Mouse (Mus musculus) liver, embryonic 14.5 days (tissue): Measurements from ENCODE around the gene Habp4. TPM values are rescaled to one million over a fixed set of nuclear protein-coding genes. Genes with fewer than 3 reads are reported as not detected.

Source experiments
- ATAC-seq: fragments of 200-750 bp; cut with Nextera tagmentation; 2 replicates; pipeline ENCODE4 v1.8.0; 2017; ENCODE audit warnings: moderate number of reproducible peaks, mild to moderate bottlenecking, moderate library complexity; ENCODE audit not compliant: insufficient read depth
- DNase-seq, 3 experiments: peaks; one replicate each; pipeline ENCODE4 v3.0.0-alpha.2; 2012 to 2013; ENCODE audit warnings: low read depth in 3 of 3, low spot score in 3 of 3
- H3K27ac ChIP-seq: fragments of 300-500 bp; sonication (generic); 2 replicates; pipeline ENCODE4 v1.5.1; 2014; ENCODE audit warnings: moderate library complexity, mild to moderate bottlenecking, control low read depth, inconsistent platforms
- H3K27me3 ChIP-seq: fragments of 300-500 bp; sonication (generic); 2 replicates; pipeline ENCODE4 v1.6.1; 2014; ENCODE audit warnings: mild to moderate bottlenecking, low read length, moderate library complexity; ENCODE audit not compliant: control insufficient read depth, insufficient read depth
- H3K36me3 ChIP-seq: fragments of 300-500 bp; sonication (generic); replicated peaks from 2 replicates; pipeline ENCODE4 v1.6.1; 2014; ENCODE audit warnings: low read depth; ENCODE audit not compliant: control insufficient read depth, insufficient read depth
- H3K4me1 ChIP-seq, 2 experiments: fragments of 200-500 bp in 1 of 2; fragments of 300-500 bp in 1 of 2; sonication (generic) in 1 of 2; replicated peaks; 2 replicates each; pipeline ENCODE4 v1.6.1; 2012 to 2014; ENCODE audit warnings: antibody characterized with exemption in 1 of 2, inconsistent platforms in 1 of 2, low read length in 1 of 2; ENCODE audit not compliant: control insufficient read depth in 2 of 2, insufficient read depth in 2 of 2
- H3K4me2 ChIP-seq: fragments of 300-500 bp; sonication (generic); 2 replicates; pipeline ENCODE4 v1.6.1; 2014; ENCODE audit warnings: low read depth, mild to moderate bottlenecking, control low read depth, moderate library complexity
- H3K4me3 ChIP-seq, 2 experiments: fragments of 200-500 bp in 1 of 2; fragments of 300-500 bp in 1 of 2; sonication (generic) in 1 of 2; 2 replicates each; pipeline ENCODE4 v1.5.1; 2012 to 2014; ENCODE audit warnings: low read depth in 2 of 2, low read length in 2 of 2, mild to moderate bottlenecking in 2 of 2, control low read depth in 1 of 2, inconsistent platforms in 1 of 2, moderate library complexity in 1 of 2; ENCODE audit not compliant: insufficient read depth in 1 of 2
- H3K9ac ChIP-seq: fragments of 300-500 bp; sonication (generic); replicated peaks from 2 replicates; pipeline ENCODE4 v1.6.1; 2014; ENCODE audit warnings: mild to moderate bottlenecking, control low read depth, moderate library complexity
- H3K9me3 ChIP-seq: fragments of 300-500 bp; sonication (generic); 2 replicates; pipeline ENCODE4 v1.6.1; 2016; ENCODE audit warnings: low read length, mixed read lengths; ENCODE audit not compliant: control insufficient read depth
- CTCF ChIP-seq: IDR thresholded peaks from 2 replicates; pipeline ENCODE4 v1.5.1; 2016; ENCODE audit warnings: antibody characterized with exemption, low read depth, control low read depth
- EP300 ChIP-seq: IDR thresholded peaks from 2 replicates; pipeline ENCODE4 v1.6.1; 2016; ENCODE audit warnings: antibody characterized with exemption, low read depth
- WGBS: fragments of 180-500 bp; shearing (Covaris S2); extraction: QIAGEN DNeasy Blood & Tissue Kit; methylation state at CpG from one replicate; pipeline ENCODE4 v1.1.7; 2014; ENCODE audit not compliant: insufficient replicate concordance; 5-methylcytosine and 5-hydroxymethylcytosine counted together
- polyA plus RNA-seq, 2 experiments: library from polyadenylated mRNA; depleted of rRNA in 1 of 2; stranded (reverse) in 1 of 2; unstranded in 1 of 2; fragments of >200 nt; fragmentation: Nextera tagmentation in 1 of 2; extraction: Ambion mirVana in 1 of 2; gene quantifications; 2 replicates each; pipeline versions ENCODE4 v1.2.1 to v1.2.3; 2012 to 2014

Habp4 gene
- polyA plus RNA-seq, 2 experiments, result 7.7 to 10.3 TPM

- Histone ChIP-seq H3K4me1 (peaks cover 14 to 18% of the 10 kb centered on the region in 2 experiments), H3K27me3 (no peaks in the 10 kb centered on the region; the same call in 1 of the 2 replicates), H3K27ac (peak overlapping the region; percentile 88), H3K4me3 (peak overlapping the region; percentile 82 to 86), H3K4me2 (peak overlapping the region; percentile 72), H3K36me3 (peaks cover 7% of the 10 kb centered on the region), H3K9me3 (no peaks in the 10 kb centered on the region), H3K9ac (peak overlapping the region; percentile 93)
- ATAC-seq (peak; percentile 17), DNase-seq (peak; percentile 79 to 81 (median 80))
- WGBS, result under 1% methylated on average over 40 of the region's 42 CpGs
- TF ChIP-seq EP300 (no peak), CTCF (no peak)
Observed at GRCm38 (mm10) chr13:64152241-64152669, 9.4 kb upstream of the Habp4 start.

DNA sequence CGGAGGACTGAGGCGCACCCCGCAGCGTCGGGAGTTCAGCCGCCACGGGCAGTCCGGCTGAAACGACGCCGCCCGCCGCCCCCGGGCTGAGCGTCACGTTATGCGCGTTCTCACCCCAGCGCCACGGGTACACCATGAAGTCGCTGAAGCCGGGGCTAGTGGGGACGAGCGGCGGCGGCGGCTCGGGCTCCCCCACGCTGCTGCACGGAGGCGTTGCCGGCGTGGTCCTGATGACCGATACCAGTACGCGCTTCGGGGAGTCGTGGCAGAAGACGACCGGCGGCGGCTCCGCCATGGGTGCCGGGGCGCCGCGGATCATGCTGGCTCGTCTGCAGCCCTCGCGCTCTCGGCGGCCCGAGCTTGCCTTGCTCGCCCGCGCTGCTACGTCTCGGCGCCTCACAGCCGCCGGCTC is 8.9 kb upstream of the Habp4 start:
- peak; percentile 3 for ATAC-seq
- Histone ChIP-seq H3K4me1 (peaks cover 14 to 18% of the 10 kb centered on the region in 2 experiments), H3K9ac (peak overlapping the region; percentile 93), H3K9me3 (no peaks in the 10 kb centered on the region), H3K36me3 (peaks cover 7% of the 10 kb centered on the region), H3K27me3 (peaks cover 2% of the 10 kb centered on the region), H3K4me3 (peak overlapping the region; percentile 82 to 86), H3K4me2 (peak overlapping the region; percentile 72), H3K27ac (peak overlapping the region; percentile 88)
- TF ChIP-seq EP300, result no peak; the same call in 1 of the 2 replicates
- no peak for DNase-seq
- WGBS, result under 1% methylated on average over 61 of the region's 61 CpGs

- Histone ChIP-seq H3K27me3 (peaks cover 6% of the 10 kb centered on the region), H3K27ac (peak within 1 kb of the TSS; percentile 88), H3K4me1 (peaks cover 14 to 18% of the 10 kb centered on the region in 2 experiments), H3K9ac (peak within 1 kb of the TSS; percentile 93), H3K36me3 (peaks cover 7% of the 10 kb centered on the region), H3K4me2 (peak within 1 kb of the TSS; percentile 72), H3K4me3 (peak within 1 kb of the TSS; percentile 82 to 86), H3K9me3 (no peaks in the 10 kb centered on the region)
- ATAC-seq (peak; percentile 92), DNase-seq (peak; percentile 98 to 99 (median 99))
- WGBS, result 1% methylated on average over 56 of the region's 56 CpGs
- no peak for TF ChIP-seq CTCF
- no peak for TF ChIP-seq EP300
Observed at GRCm38 (mm10) chr13:64153083-64153682, 8.4 kb upstream of the Habp4 start, which contains the start of gene Zfp367. Gene Zfp367 (minus strand): TSS chr13:64153202.

DNA sequence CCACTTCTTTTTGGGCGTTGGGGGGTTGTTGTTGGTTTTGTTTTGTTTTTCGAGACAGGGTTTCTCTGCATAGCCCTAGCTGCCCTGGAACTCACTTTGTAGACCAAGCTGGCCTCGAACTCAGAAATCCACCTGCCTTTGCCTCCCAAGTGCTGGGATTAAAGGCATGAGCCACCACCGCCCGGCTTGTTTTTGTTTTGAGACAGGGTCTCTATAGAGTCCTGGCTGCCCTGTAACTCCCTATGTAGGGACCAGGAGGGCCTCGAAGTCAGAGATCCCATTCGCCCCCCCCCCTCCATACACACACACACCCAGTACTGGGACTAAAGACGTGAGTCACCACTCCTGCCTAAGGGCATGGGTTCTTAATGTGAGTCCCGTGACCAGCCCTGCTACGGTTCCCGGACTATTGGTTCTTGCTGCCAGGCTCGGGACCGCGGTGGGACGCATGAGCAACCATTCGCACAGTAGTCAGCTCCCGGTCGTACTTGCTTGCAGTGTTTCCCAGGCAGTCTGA is 7.8 kb upstream of the Habp4 start:
- TF ChIP-seq EP300 (no peak), CTCF (no peak)
- peak in 1 of 3 experiments; percentile 49 for DNase-seq

DNA sequence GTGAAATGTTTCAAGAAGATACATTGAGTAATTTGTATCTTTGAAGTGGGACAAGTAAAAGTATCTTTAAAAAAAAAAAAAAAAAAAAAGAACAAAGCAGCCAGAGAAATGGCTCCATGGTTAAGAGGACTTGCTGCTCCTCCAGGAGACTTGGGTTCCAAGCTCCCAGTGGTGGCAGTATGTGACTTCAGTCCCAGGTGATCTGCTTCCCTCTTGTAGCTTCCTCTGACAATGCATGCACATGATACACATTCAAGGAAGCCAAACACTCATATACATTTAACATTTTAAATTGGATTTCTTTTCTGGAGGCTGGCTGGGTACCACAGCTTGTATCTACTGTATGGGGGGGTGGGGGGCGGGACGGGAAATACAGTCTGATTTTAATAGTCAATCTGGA is 7.0 kb upstream of the Habp4 start:
- H3K4me3 ChIP-seq, result no peak overlapping the region
- no peak overlapping the region; the same call in 1 of the 2 replicates for H3K4me2 ChIP-seq
- TF ChIP-seq CTCF, result no peak
- TF ChIP-seq EP300, result no peak
- H3K9ac ChIP-seq, result no peak overlapping the region
- no peak for DNase-seq
- no peak for ATAC-seq
- H3K27ac ChIP-seq, result no peak overlapping the region
- WGBS, result 64% methylated on average over 2 of the region's 2 CpGs
- H3K9me3 ChIP-seq, result no peaks in the 10 kb centered on the region
- H3K4me1 ChIP-seq, result peaks cover 10 to 14% of the 10 kb centered on the region in 2 experiments
- peaks cover 6% of the 10 kb centered on the region for H3K27me3 ChIP-seq
- peaks cover 7% of the 10 kb centered on the region for H3K36me3 ChIP-seq

More for the DNA sequence above, 7.8 kb upstream of the Habp4 start:
- peak overlapping the region; percentile 68 for H3K27ac ChIP-seq
- peaks cover 7% of the 10 kb centered on the region for H3K36me3 ChIP-seq
- H3K4me2 ChIP-seq, result peak overlapping the region; percentile 72
- peaks cover 6% of the 10 kb centered on the region for H3K27me3 ChIP-seq
- peak overlapping the region; percentile 58 for H3K9ac ChIP-seq
- H3K4me1 ChIP-seq, result peaks cover 12 to 16% of the 10 kb centered on the region in 2 experiments
- peak overlapping the region; percentile 82 to 86 for H3K4me3 ChIP-seq
- 2% methylated on average over 18 of the region's 18 CpGs for WGBS
- H3K9me3 ChIP-seq, result no peaks in the 10 kb centered on the region
- ATAC-seq, result peak; percentile 16; the same call in 1 of the 2 replicates
